ENCODE assay signal across 8 mouse cellular contexts in genomic region chr4:127313861-127314260, GRCm38 (mm10). TPM values are rescaled to one million over a fixed set of nuclear protein-coding genes. Genes with fewer than 3 reads are reported as not detected.
DNase-seq lines count a peak whose midpoint lies in the region; ATAC-seq lines count a peak whose summit lies in the region.

TSS of gene Gja4 (minus strand) at chr4:127314039.

- peak within 1 kb of the TSS; percentile 81 for H3K4me2 ChIP-seq in hindbrain, embryonic 16.5 days (ENCODE audit: low read length)

- peaks cover 6% of the 10 kb centered on the region for H3K4me1 ChIP-seq in hindbrain, embryonic 16.5 days (ENCODE audit: control insufficient read depth, insufficient read depth, low read depth, low read length)
- peaks cover 30% of the 10 kb centered on the region for H3K4me1 ChIP-seq in megakaryocyte, embryonic 14.5 days

- peak within 1 kb of the TSS; percentile 2; the same call in 1 of the 2 replicates for H3K27ac ChIP-seq in hindbrain, embryonic 16.5 days (ENCODE audit: low read depth, low read length)

- peak; percentile 89 for ATAC-seq in hindbrain, embryonic 16.5 days
- ATAC-seq in erythroblast, adult 5-6 weeks (replicated peaks; ENCODE audit: low FRiP score, poor library complexity, severe bottlenecking): no peak

- H3K9me3 ChIP-seq in hindbrain, embryonic 16.5 days (ENCODE audit: control insufficient read depth, low read length): no peaks in the 10 kb centered on the region
- H3K9me3 ChIP-seq in megakaryocyte, embryonic 14.5 days: no peaks in the 10 kb centered on the region

- WGBS in hindbrain, embryonic 16.5 days: 0% methylated on average over 23 of the region's 25 CpGs

- 0 out of 2 replicates have a peak, but pooled peaks cover 2% of the 10 kb centered on the region for H3K27me3 ChIP-seq in hindbrain, embryonic 16.5 days (replicated peaks; ENCODE audit: control insufficient read depth, insufficient read depth, low read length)
- peaks cover 58% of the 10 kb centered on the region for H3K27me3 ChIP-seq in megakaryocyte, embryonic 14.5 days (replicated peaks)

- H3K4me3 ChIP-seq in hindbrain, embryonic 16.5 days (ENCODE audit: low read length): peak within 1 kb of the TSS; percentile 49
- peak within 1 kb of the TSS; percentile 91 for H3K4me3 ChIP-seq in megakaryocyte, embryonic 14.5 days (replicated peaks)

- peak within 1 kb of the TSS; percentile 71 for H3K9ac ChIP-seq in hindbrain, embryonic 16.5 days (ENCODE audit: low read depth, low read length)

- DNase-seq in adrenal gland, adult 18-20 months (ENCODE audit: low spot score in 2 of 2): peak; percentile 63 to 68
- peak; percentile 49 to 61 for DNase-seq in cerebellum, postnatal 4 days (ENCODE audit: low spot score in 2 of 2)
- peak; percentile 74 for DNase-seq in gastrocnemius, postnatal 10 days
- peak; percentile 32 to 92 for DNase-seq in left cerebral cortex, postnatal 10 days (ENCODE audit: extremely low spot score in 1 of 2, low spot score in 2 of 2)
- peak; percentile 67 for DNase-seq in right cerebral cortex, postnatal 14 days

- intact Hi-C loops in left cerebral cortex, postnatal 10 days (cut with DNase I): loop anchor here (2.0 to 10.0 kb wide), 2 partner anchors 61 to 159 kb away; no protein-coding TSS in a partner anchor

- no peaks in the 10 kb centered on the region for H3K36me3 ChIP-seq in hindbrain, embryonic 16.5 days (ENCODE audit: control insufficient read depth, insufficient read depth, low read length)
- H3K36me3 ChIP-seq in megakaryocyte, embryonic 14.5 days (replicated peaks; ENCODE audit: low read length): no peaks in the 10 kb centered on the region

RNA-seq across cellular contexts. Expression of gene Gja4, which starts in this region (rescaled TPM):
- total RNA-seq in adrenal gland, adult 18-20 months (2021): 1 to 10 TPM; 2.7 to 3.1 TPM
- 10 to 100 TPM; 12.7 to 16.1 TPM for total RNA-seq in gastrocnemius, postnatal 10 days (2021)
- polyA plus RNA-seq in hindbrain, embryonic 16.5 days (2015; fragmentation: Nextera tagmentation; extraction: Ambion mirVana): 20.4 and 26.1 TPM in 2 replicates
- total RNA-seq in left cerebral cortex, postnatal 10 days (2021): 10 to 100 TPM in 1 of 2 experiments, 1 to 10 TPM in 1; 9.2 to 10.8 TPM
- polyA plus RNA-seq in megakaryocyte, embryonic 14.5 days (2012; ENCODE audit: insufficient read depth, low replicate concordance): 0.72 and 5.4 TPM in 2 replicates
- not detected in 2 replicates for total RNA-seq in erythroblast, adult 5-6 weeks (2015; ENCODE audit: low replicate concordance)
- not detected in 2 replicates for total RNA-seq in erythroblast, adult 5-6 weeks (2017; ENCODE audit: low replicate concordance)
